Mouse (Mus musculus): ENCODE results near the gene Hectd4. TPM values are rescaled to one million over a fixed set of nuclear protein-coding genes. Genes with fewer than 3 reads are reported as not detected.
"Not testable (repeated sequence)": the region's sequence is repeated elsewhere in the genome, so short reads cannot be mapped to it uniquely, and the experiment has no call there.

Gene Hectd4
- polyA plus RNA-seq, 1 experiment from 2014 or later, result 9.5 TPM

DNA sequence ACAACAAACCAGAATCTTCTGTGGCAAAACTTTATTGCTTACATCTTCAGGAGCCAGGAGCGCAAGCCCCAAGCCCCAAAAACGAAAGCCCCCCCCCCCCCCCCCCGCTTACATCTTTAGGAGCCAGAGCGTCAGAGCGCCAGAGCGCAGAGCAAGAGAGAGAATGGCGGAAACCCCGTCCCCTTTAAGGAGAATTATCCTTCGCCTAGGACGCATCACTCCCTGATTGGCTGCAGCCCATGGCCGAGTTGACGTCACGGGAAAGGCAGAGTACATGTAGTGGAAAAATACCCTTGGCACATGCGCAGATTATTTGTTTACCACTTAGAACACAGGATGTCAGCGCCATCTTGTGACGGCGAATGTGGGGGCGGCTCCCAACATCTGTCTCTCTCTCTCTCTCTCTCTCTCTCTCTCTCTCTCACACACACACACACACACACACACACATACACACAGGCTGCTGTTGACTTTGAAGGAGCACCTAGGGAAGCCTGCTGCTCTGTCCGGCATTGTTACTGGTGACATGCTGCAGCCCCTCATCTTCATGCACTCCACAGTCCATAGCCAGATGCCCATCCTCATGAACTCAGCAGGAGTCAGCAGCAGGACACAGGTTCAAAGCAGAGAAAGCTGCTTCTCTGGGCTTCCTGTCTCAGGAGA lies 110.3 kb downstream of the Hectd4 start:
- WGBS, result 77% methylated on average over 8 of the region's 19 CpGs
- H3K4me1 ChIP-seq (ENCODE audit: control insufficient read depth, insufficient read depth, low read length); H3K4me2 ChIP-seq (replicated peaks; ENCODE audit: low read depth, low read length); H3K9ac ChIP-seq (replicated peaks; ENCODE audit: low read depth, low read length); H3K9me3 ChIP-seq (ENCODE audit: control insufficient read depth, low read depth, low read length); H3K27me3 ChIP-seq (ENCODE audit: control insufficient read depth, insufficient read depth, low read length): not testable (repeated sequence)
- peaks cover 72% of the 10 kb centered on the region for H3K36me3 ChIP-seq (ENCODE audit: control insufficient read depth, insufficient read depth, low read length)
- 0 out of 2 replicates have a peak, but pooled peaks have one; percentile 63 for ATAC-seq (ENCODE audit: insufficient number of reproducible peaks, insufficient read depth, low FRiP score, low read depth)
- H3K27ac ChIP-seq (ENCODE audit: low read length), result peak overlapping the region; percentile 48; the same call in 1 of the 2 replicates
- H3K4me3 ChIP-seq (ENCODE audit: low read depth, low read length), result peak overlapping the region; percentile 9; the same call in 1 of the 2 replicates

GRCm38 (mm10) chr5:121331731-121332130 lies 111.7 kb downstream of the Hectd4 start:
- Histone ChIP-seq H3K27ac (ENCODE audit: low read length) (no peak overlapping the region), H3K4me1 (ENCODE audit: control insufficient read depth, insufficient read depth, low read length) (no peaks in the 10 kb centered on the region), H3K4me2 (replicated peaks; ENCODE audit: low read depth, low read length) (no peak overlapping the region), H3K9me3 (ENCODE audit: control insufficient read depth, low read depth, low read length) (no peaks in the 10 kb centered on the region), H3K36me3 (ENCODE audit: control insufficient read depth, insufficient read depth, low read length) (peaks cover 66% of the 10 kb centered on the region), H3K9ac (replicated peaks; ENCODE audit: low read depth, low read length) (no peak overlapping the region), H3K27me3 (ENCODE audit: control insufficient read depth, insufficient read depth, low read length) (no peaks in the 10 kb centered on the region), H3K4me3 (ENCODE audit: low read depth, low read length) (no peak overlapping the region)
- 95% methylated on average over 10 of the region's 10 CpGs for WGBS
- ATAC-seq (ENCODE audit: insufficient number of reproducible peaks, insufficient read depth, low FRiP score, low read depth), result no peak

GRCm38 (mm10) chr5:121333976-121334375 lies 114.0 kb downstream of the Hectd4 start:
- H3K4me1 ChIP-seq (ENCODE audit: control insufficient read depth, insufficient read depth, low read length), result no peaks in the 10 kb centered on the region
- peaks cover 74% of the 10 kb centered on the region for H3K36me3 ChIP-seq (ENCODE audit: control insufficient read depth, insufficient read depth, low read length)
- WGBS, result 95% methylated on average over 9 of the region's 9 CpGs
- ATAC-seq (ENCODE audit: insufficient number of reproducible peaks, insufficient read depth, low FRiP score, low read depth), result no peak
- no peak overlapping the region for H3K9ac ChIP-seq (replicated peaks; ENCODE audit: low read depth, low read length)
- no peak overlapping the region for H3K4me2 ChIP-seq (replicated peaks; ENCODE audit: low read depth, low read length)
- no peaks in the 10 kb centered on the region for H3K27me3 ChIP-seq (ENCODE audit: control insufficient read depth, insufficient read depth, low read length)
- H3K4me3 ChIP-seq (ENCODE audit: low read depth, low read length), result no peak overlapping the region
- H3K9me3 ChIP-seq (ENCODE audit: control insufficient read depth, low read depth, low read length), result no peaks in the 10 kb centered on the region
- no peak overlapping the region for H3K27ac ChIP-seq (ENCODE audit: low read length)

DNA sequence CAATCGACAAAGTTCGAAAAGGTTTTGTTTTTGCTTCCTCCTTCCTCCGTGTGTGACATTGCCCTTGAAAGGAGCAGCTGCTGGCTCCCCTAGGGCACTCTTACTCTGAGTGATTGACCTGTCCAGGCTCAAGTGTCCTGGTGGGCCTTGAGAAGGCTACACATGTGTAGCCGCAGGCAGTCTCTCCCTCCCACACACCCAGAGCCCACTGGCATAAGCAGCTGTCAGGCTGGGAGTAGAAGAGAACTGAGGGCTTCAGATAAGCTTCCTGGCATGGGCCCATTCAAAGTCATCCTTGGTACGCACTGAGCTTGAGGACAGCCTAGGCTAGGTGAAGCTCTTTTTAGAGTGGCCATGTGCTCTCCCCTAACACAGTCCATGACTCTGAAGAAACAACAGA lies 114.4 kb downstream of the Hectd4 start:
- WGBS, result 90% methylated on average over 5 of the region's 5 CpGs
- Histone ChIP-seq H3K9me3 (ENCODE audit: control insufficient read depth, low read depth, low read length) (no peaks in the 10 kb centered on the region), H3K27ac (ENCODE audit: low read length) (no peak overlapping the region), H3K4me1 (ENCODE audit: control insufficient read depth, insufficient read depth, low read length) (no peaks in the 10 kb centered on the region), H3K4me3 (ENCODE audit: low read depth, low read length) (no peak overlapping the region), H3K36me3 (ENCODE audit: control insufficient read depth, insufficient read depth, low read length) (peaks cover 72% of the 10 kb centered on the region), H3K27me3 (ENCODE audit: control insufficient read depth, insufficient read depth, low read length) (no peaks in the 10 kb centered on the region), H3K9ac (replicated peaks; ENCODE audit: low read depth, low read length) (no peak overlapping the region), H3K4me2 (replicated peaks; ENCODE audit: low read depth, low read length) (no peak overlapping the region)
- no peak for ATAC-seq (ENCODE audit: insufficient number of reproducible peaks, insufficient read depth, low FRiP score, low read depth)

GRCm38 (mm10) chr5:121335426-121335825 lies 115.4 kb downstream of the Hectd4 start:
- WGBS, result 91% methylated on average over 4 of the region's 4 CpGs
- Histone ChIP-seq H3K4me3 (ENCODE audit: low read depth, low read length) (no peak overlapping the region), H3K27me3 (ENCODE audit: control insufficient read depth, insufficient read depth, low read length) (no peaks in the 10 kb centered on the region), H3K9me3 (ENCODE audit: control insufficient read depth, low read depth, low read length) (no peaks in the 10 kb centered on the region), H3K36me3 (ENCODE audit: control insufficient read depth, insufficient read depth, low read length) (peaks cover 70% of the 10 kb centered on the region), H3K9ac (replicated peaks; ENCODE audit: low read depth, low read length) (no peak overlapping the region), H3K27ac (ENCODE audit: low read length) (no peak overlapping the region), H3K4me1 (ENCODE audit: control insufficient read depth, insufficient read depth, low read length) (no peaks in the 10 kb centered on the region), H3K4me2 (replicated peaks; ENCODE audit: low read depth, low read length) (no peak overlapping the region)
- no peak for ATAC-seq (ENCODE audit: insufficient number of reproducible peaks, insufficient read depth, low FRiP score, low read depth)

DNA sequence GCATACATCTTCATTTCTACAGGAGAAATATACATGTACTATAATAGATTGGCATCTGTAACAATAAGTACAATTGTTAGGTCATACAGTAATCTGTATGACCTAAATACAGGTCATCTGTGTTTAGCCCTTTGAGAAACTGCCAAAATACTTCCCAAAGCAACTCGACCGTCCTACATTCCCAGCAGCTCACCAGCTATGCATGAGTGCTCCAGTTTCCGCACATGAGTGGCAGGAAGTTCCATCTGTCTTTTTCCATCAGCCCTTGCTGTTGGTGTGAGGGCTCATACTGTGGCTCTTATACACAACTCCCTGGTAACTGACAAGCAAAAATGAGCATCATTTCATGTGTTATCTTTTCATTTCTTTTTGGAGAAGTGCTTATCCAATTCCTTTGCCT lies 116.0 kb downstream of the Hectd4 start:
- no peak overlapping the region for H3K27ac ChIP-seq (ENCODE audit: low read length)
- peaks cover 67% of the 10 kb centered on the region for H3K36me3 ChIP-seq (ENCODE audit: control insufficient read depth, insufficient read depth, low read length)
- H3K9me3 ChIP-seq (ENCODE audit: control insufficient read depth, low read depth, low read length), result no peaks in the 10 kb centered on the region
- H3K4me3 ChIP-seq (ENCODE audit: low read depth, low read length), result no peak overlapping the region
- no peak for ATAC-seq (ENCODE audit: insufficient number of reproducible peaks, insufficient read depth, low FRiP score, low read depth)
- H3K4me1 ChIP-seq (ENCODE audit: control insufficient read depth, insufficient read depth, low read length), result no peaks in the 10 kb centered on the region
- H3K27me3 ChIP-seq (ENCODE audit: control insufficient read depth, insufficient read depth, low read length), result no peaks in the 10 kb centered on the region
- no peak overlapping the region for H3K9ac ChIP-seq (replicated peaks; ENCODE audit: low read depth, low read length)
- 74% methylated on average over 3 of the region's 3 CpGs for WGBS
- no peak overlapping the region for H3K4me2 ChIP-seq (replicated peaks; ENCODE audit: low read depth, low read length)

DNA sequence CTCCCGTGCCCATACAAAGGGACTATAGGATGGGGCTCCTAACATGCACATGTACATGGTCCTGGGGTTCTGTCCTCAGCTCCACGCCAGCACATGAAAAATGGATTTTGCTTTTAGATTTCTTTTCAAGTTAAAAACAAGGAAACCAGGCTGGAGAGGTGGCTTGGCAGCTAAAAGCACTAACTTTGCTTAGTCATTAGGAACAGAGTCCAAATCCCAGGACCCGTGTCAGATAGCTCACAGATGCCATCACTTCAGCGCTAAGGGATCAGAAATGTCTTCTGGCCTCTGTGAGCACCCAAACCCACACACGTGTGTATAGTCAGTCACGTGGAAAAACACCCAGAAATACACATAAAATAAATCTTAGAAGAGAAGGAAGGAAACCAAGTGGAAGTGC lies 116.8 kb downstream of the Hectd4 start:
- Histone ChIP-seq H3K4me3 (ENCODE audit: low read depth, low read length) (no peak overlapping the region), H3K36me3 (ENCODE audit: control insufficient read depth, insufficient read depth, low read length) (peaks cover 62% of the 10 kb centered on the region), H3K4me1 (ENCODE audit: control insufficient read depth, insufficient read depth, low read length) (0 out of 2 replicates have a peak, but pooled peaks cover 2% of the 10 kb centered on the region), H3K4me2 (replicated peaks; ENCODE audit: low read depth, low read length) (no peak overlapping the region), H3K27ac (ENCODE audit: low read length) (no peak overlapping the region), H3K27me3 (ENCODE audit: control insufficient read depth, insufficient read depth, low read length) (no peaks in the 10 kb centered on the region), H3K9me3 (ENCODE audit: control insufficient read depth, low read depth, low read length) (no peaks in the 10 kb centered on the region), H3K9ac (replicated peaks; ENCODE audit: low read depth, low read length) (no peak overlapping the region)
- no peak for ATAC-seq (ENCODE audit: insufficient number of reproducible peaks, insufficient read depth, low FRiP score, low read depth)
- 90% methylated on average over 6 of the region's 6 CpGs for WGBS

DNA sequence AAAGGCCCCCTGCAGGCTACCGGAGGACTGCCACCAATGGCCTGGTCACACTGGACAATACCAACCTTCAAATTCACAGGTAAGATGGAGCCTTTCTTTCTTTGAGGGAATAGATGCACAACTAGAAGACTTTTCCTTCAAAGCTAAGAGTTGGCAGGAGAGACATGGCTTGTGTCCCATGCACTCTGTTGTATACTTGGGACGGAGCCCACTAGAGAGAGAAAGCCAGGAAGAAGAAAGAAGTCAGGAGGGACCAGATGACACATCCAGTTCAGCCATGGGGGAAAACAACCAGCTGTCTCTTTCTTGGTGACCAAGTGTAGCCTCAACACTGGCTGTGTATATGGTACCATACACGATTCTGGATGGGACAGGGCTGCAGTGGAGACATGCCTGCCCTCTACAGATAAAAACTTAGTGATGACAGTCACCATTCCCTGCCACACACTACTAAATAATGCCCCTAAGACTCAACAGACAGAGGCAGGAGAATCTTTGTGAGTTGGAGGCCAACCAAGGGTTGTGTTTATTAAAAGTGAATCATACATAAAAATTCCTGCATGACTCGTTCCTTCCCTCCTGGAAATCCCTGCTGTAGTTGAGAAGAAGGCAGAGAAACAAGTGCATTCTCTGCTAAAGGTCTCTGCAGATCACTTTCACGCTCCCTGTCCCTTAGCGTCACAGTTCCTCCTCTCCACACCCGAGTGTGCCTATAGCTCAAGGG lies 119.7 kb downstream of the Hectd4 start:
- Histone ChIP-seq H3K4me1 (ENCODE audit: control insufficient read depth, insufficient read depth, low read length) (0 out of 2 replicates have a peak, but pooled peaks cover 2% of the 10 kb centered on the region), H3K9ac (replicated peaks; ENCODE audit: low read depth, low read length) (no peak overlapping the region), H3K36me3 (ENCODE audit: control insufficient read depth, insufficient read depth, low read length) (peaks cover 64% of the 10 kb centered on the region), H3K27ac (ENCODE audit: low read length) (no peak overlapping the region), H3K4me2 (replicated peaks; ENCODE audit: low read depth, low read length) (no peak overlapping the region), H3K27me3 (ENCODE audit: control insufficient read depth, insufficient read depth, low read length) (no peaks in the 10 kb centered on the region), H3K9me3 (ENCODE audit: control insufficient read depth, low read depth, low read length) (no peaks in the 10 kb centered on the region), H3K4me3 (ENCODE audit: low read depth, low read length) (no peak overlapping the region)
- no peak for ATAC-seq (ENCODE audit: insufficient number of reproducible peaks, insufficient read depth, low FRiP score, low read depth)
- 86% methylated on average over 7 of the region's 7 CpGs for WGBS
